Mouse (Mus musculus): Measurements from ENCODE around the gene Igfbp2. TPM values are rescaled to one million over a fixed set of nuclear protein-coding genes. Genes with fewer than 3 reads are reported as not detected.
A peak's percentile ranks its signal among the peaks of the same experiment; 100 is the strongest.

Igfbp2 gene
- polyA plus RNA-seq, 1 experiment, result 76.3 TPM

DNA sequence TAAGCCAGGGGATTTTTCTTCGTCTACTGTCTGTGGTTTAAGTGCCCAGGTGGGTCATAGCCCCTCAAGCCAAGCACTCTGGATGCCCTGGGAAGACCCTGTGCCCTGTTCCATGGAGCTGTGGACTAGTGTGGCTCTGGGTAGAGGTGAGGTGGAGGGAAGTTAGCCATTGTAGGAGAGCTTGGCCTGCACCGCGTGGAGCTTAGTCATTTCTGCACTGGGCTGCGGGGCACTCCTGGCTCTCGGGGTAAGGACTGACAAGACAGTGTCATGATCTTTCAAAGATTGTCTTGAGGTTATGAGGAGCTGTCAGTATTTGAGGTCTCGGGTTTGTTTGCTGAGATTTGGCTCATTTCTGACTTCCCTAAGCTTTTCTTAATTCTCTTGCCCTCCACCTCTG lies 20.4 kb downstream of the Igfbp2 start:
- H3K4me3 ChIP-seq (ENCODE audit: insufficient read depth, low read length), result no peak overlapping the region
- H3K4me1 ChIP-seq (ENCODE audit: control insufficient read depth, insufficient read depth, low read length), result no peaks in the 10 kb centered on the region
- TF ChIP-seq POLR2A (IDR thresholded peaks at IDR 0.05; ENCODE audit: extremely low read depth, insufficient read depth, low read length) (no peak), CTCF (IDR thresholded peaks at IDR 0.05; ENCODE audit: extremely low read depth, insufficient read depth, low read length) (no peak)
- H3K27ac ChIP-seq (ENCODE audit: insufficient read depth, low read length), result no peak overlapping the region

DNA sequence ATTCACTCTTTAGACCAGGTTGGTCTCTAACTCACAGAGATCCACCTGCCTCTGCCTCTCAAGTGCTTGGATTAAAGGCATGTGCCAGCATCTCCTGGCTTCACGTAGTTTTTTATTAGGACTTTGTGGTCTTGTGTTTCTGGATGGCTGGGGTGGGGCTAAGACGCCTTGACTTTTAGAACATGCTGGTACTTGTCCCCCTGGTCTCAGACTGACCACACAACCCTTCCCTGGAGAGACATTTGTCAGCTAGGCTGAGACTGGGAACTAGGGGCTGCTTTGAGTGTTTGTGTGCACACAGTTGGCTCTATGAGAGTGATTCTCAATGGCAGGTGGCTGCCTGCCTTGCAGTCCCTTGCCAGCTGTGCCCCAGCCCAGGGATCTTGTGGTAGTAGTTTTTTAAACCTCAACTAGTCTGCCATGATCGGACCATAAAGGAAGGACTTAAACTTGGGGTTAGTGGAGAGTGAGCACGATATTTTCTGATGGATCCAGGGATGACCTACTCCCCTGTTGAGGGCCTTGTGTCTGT lies 23.6 kb downstream of the Igfbp2 start:
- no peak overlapping the region for H3K4me3 ChIP-seq (ENCODE audit: insufficient read depth, low read length)
- H3K4me1 ChIP-seq (ENCODE audit: control insufficient read depth, insufficient read depth, low read length), result no peaks in the 10 kb centered on the region
- no peak for TF ChIP-seq CTCF (IDR thresholded peaks at IDR 0.05; ENCODE audit: extremely low read depth, insufficient read depth, low read length)
- TF ChIP-seq POLR2A (IDR thresholded peaks at IDR 0.05; ENCODE audit: extremely low read depth, insufficient read depth, low read length), result no peak
- no peak overlapping the region for H3K27ac ChIP-seq (ENCODE audit: insufficient read depth, low read length)

DNA sequence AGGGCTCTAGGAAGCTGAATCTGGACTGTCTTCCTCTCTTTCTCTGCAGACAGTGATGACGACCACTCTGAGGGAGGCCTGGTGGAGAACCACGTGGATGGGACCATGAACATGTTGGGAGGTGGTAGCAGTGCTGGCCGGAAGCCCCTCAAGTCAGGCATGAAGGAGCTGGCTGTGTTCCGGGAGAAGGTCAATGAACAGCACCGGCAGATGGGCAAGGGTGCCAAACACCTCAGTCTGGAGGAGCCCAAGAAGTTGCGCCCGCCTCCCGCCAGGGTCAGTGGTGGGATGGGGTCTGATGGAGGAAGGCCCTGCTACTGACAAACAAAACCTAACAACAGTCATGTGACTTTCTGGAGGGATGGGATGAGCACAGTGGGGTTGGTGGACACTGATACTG lies 24.7 kb downstream of the Igfbp2 start:
- no peak for TF ChIP-seq CTCF (IDR thresholded peaks at IDR 0.05; ENCODE audit: extremely low read depth, insufficient read depth, low read length)
- TF ChIP-seq POLR2A (IDR thresholded peaks at IDR 0.05; ENCODE audit: extremely low read depth, insufficient read depth, low read length), result no peak
- Histone ChIP-seq H3K4me1 (ENCODE audit: control insufficient read depth, insufficient read depth, low read length) (no peaks in the 10 kb centered on the region), H3K4me3 (ENCODE audit: insufficient read depth, low read length) (no peak overlapping the region), H3K27ac (ENCODE audit: insufficient read depth, low read length) (no peak overlapping the region)

DNA sequence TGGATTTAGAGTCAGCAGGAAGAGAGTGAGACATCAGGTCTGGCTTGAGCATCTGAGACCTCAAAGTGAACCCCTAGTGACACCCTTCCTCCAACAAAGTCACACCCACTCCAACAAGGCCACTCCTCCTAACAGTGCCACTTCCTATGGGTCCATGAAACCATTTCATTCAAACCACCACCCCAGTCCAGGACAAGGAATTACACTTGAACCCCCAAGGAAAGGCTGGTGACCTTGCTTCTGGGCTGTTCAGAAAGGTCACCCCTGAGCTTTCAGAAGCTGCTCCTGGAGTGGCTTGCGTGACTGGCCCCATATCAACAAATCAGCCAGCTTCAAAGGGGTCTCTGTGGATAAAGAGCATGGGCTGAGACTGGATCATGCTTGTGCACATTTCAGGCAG lies 29.5 kb downstream of the Igfbp2 start:
- H3K27ac ChIP-seq (ENCODE audit: insufficient read depth, low read length), result no peak overlapping the region

DNA sequence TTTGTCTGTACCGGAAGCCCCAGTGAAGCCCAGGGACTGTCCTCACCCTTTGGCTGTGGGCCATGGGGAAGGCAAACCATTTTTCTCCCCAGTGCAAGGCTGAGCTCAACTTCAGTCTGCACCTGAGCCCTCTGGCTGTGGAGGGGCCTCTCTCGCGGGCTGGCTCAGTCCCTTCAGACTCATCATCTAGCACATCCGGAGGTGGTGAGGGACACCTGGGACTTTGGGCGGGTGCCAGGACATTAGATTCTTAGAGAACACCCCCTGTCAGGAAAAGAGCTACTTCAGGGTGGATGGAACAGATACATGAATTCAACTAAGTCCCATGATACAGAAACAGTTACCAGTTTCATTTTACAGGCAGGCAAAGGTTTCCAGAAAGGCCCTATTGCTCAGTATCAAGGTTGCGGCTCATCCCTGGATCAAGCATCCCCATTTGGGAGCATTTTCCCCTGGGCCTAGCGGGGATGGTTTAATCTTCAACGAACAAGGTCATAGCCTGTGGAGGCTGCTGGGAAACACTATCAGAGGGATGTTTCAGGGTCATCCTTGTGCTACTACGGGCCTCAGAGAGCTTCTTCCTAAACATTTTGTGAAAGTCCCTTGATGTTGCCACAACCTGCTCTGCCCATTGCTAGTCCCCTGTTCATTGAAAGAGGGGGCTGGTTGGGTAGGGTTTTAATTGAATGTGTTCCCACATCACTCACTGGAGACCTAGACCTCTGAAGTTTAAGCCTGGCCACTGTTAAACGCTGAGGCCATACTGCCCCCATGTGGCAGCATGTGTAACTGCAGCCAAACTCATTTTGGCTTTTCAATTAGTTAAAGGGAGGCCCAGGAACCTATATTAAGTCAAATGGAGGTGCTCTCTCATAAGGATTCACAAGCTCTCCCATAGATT lies 30.3 kb downstream of the Igfbp2 start:
- Histone ChIP-seq H3K4me1 (ENCODE audit: control insufficient read depth, insufficient read depth, low read length) (no peaks in the 10 kb centered on the region), H3K4me3 (ENCODE audit: insufficient read depth, low read length) (no peak overlapping the region), H3K27ac (ENCODE audit: insufficient read depth, low read length) (no peak overlapping the region)
- peak; percentile 98 for TF ChIP-seq CTCF (IDR thresholded peaks at IDR 0.05; ENCODE audit: extremely low read depth, insufficient read depth, low read length)
- TF ChIP-seq POLR2A (IDR thresholded peaks at IDR 0.05; ENCODE audit: extremely low read depth, insufficient read depth, low read length), result no peak

More for the DNA sequence above, 29.5 kb downstream of the Igfbp2 start:
- H3K4me1 ChIP-seq (ENCODE audit: control insufficient read depth, insufficient read depth, low read length), result no peaks in the 10 kb centered on the region
- no peak for TF ChIP-seq POLR2A (IDR thresholded peaks at IDR 0.05; ENCODE audit: extremely low read depth, insufficient read depth, low read length)
- TF ChIP-seq CTCF (IDR thresholded peaks at IDR 0.05; ENCODE audit: extremely low read depth, insufficient read depth, low read length), result no peak
- H3K4me3 ChIP-seq (ENCODE audit: insufficient read depth, low read length), result no peak overlapping the region

DNA sequence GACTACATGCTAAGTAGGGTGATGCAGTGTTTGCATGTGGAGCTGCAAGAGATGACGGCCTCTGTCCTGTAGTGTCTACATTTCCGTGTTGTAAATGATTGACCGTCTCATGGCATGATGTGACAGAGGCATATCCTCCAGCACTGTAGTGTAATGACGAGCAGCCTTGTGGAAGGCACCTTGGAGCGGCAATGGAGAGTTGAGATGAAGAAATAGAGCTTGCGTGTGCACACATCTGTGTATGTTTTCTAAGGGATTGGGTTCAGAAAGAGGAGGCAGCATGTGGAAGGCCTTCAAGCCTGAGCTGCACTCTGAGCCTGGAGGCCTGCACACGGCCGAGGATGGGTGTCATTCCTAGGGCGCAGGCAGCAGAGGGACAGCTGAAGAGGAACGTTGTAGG lies 31.4 kb downstream of the Igfbp2 start:
- no peak for TF ChIP-seq POLR2A (IDR thresholded peaks at IDR 0.05; ENCODE audit: extremely low read depth, insufficient read depth, low read length)
- H3K4me3 ChIP-seq (ENCODE audit: insufficient read depth, low read length), result no peak overlapping the region
- H3K4me1 ChIP-seq (ENCODE audit: control insufficient read depth, insufficient read depth, low read length), result no peaks in the 10 kb centered on the region

DNA sequence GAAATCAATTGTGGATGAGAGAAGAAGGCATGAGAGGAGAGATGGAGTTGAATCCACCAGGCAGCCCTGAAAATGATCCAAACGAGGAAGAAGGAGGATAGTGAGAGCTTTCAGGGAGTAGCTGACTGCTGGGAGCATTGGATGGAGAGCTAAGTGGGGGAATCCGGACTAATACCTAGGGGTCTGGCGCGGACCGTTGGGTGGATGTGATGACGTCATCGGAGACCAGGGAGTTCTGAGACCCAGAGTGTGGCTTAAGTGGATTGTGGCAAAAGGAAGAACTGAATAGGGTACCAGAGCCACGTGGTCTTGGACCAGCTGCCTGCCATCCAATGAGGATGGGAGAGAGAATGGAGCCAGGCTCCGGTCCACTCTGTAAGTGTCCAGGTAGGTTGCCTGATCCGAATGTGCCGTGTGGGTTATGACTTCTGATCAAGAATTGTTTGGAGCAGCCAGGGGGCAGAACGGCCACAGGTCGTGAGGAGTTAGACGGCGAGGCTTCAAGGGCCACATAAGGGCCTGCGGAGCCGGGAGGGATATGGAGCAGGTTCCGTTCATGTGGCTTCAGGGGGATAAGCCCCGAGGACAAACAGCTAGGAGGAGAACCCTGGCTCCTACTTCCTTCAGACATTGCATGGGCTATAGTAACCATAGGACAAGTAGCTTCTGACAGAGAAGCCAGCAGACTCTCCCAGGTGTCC lies 32.1 kb downstream of the Igfbp2 start:
- no peak overlapping the region for H3K27ac ChIP-seq (ENCODE audit: insufficient read depth, low read length)
- H3K4me3 ChIP-seq (ENCODE audit: insufficient read depth, low read length), result no peak overlapping the region
- H3K4me1 ChIP-seq (ENCODE audit: control insufficient read depth, insufficient read depth, low read length), result no peaks in the 10 kb centered on the region
- TF ChIP-seq POLR2A (IDR thresholded peaks at IDR 0.05; ENCODE audit: extremely low read depth, insufficient read depth, low read length), result no peak
- TF ChIP-seq CTCF (IDR thresholded peaks at IDR 0.05; ENCODE audit: extremely low read depth, insufficient read depth, low read length), result no peak

More for the DNA sequence above, 31.4 kb downstream of the Igfbp2 start:
- H3K27ac ChIP-seq (ENCODE audit: insufficient read depth, low read length), result no peak overlapping the region

DNA sequence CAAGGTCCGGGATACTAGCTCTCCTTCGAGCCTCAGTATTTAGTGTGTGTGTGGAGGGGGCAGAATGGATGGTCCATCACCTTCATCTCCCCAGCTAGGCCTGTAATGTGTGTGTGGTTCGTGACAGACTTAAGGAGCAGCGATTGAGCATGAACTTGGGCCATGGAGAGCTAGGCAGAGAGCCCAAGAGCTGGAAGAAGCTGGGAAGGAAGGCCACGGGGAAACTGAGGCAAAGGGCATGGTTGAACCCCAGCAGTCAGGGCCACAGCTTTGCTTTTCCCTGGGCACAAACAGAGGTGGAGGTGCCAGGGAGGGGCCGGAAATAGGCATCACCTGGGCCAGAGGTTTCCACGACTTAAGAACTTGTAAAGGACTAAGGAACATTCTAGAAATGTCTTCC lies 32.8 kb downstream of the Igfbp2 start:
- no peak for TF ChIP-seq POLR2A (IDR thresholded peaks at IDR 0.05; ENCODE audit: extremely low read depth, insufficient read depth, low read length)
- no peak for TF ChIP-seq CTCF (IDR thresholded peaks at IDR 0.05; ENCODE audit: extremely low read depth, insufficient read depth, low read length)
- Histone ChIP-seq H3K4me3 (ENCODE audit: insufficient read depth, low read length) (no peak overlapping the region), H3K4me1 (ENCODE audit: control insufficient read depth, insufficient read depth, low read length) (no peaks in the 10 kb centered on the region), H3K27ac (ENCODE audit: insufficient read depth, low read length) (no peak overlapping the region)

DNA sequence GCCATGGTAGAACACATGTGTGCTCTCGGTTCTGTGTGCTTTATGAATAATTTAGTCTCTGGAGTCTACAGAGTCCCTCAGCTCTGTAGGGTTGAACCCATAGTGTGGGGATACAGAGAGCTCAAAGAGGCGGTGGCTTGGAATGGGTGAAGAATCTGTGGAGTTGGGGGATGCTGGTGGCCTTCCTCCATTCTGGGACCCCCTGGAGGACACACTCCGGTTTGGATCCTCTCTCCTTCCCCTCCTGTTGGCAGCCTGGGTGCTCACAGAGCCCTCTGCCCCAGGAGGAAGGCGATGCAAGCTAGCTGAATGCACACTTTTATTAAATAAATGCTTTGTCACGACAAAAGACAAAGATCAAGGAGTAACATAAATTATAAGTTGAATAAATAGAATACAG lies 33.3 kb downstream of the Igfbp2 start:
- TF ChIP-seq CTCF (IDR thresholded peaks at IDR 0.05; ENCODE audit: extremely low read depth, insufficient read depth, low read length) (no peak), POLR2A (IDR thresholded peaks at IDR 0.05; ENCODE audit: extremely low read depth, insufficient read depth, low read length) (no peak)
- Histone ChIP-seq H3K4me1 (ENCODE audit: control insufficient read depth, insufficient read depth, low read length) (no peaks in the 10 kb centered on the region), H3K27ac (ENCODE audit: insufficient read depth, low read length) (no peak overlapping the region), H3K4me3 (ENCODE audit: insufficient read depth, low read length) (no peak overlapping the region)
